Mouse (Mus musculus): ENCODE data around the gene Dab1.

Gene Dab1

GRCm38 (mm10) chr4:104640617-104641016 lies 1021.5 kb downstream of the Dab1 start:
- DNase-seq: no peak

DNA sequence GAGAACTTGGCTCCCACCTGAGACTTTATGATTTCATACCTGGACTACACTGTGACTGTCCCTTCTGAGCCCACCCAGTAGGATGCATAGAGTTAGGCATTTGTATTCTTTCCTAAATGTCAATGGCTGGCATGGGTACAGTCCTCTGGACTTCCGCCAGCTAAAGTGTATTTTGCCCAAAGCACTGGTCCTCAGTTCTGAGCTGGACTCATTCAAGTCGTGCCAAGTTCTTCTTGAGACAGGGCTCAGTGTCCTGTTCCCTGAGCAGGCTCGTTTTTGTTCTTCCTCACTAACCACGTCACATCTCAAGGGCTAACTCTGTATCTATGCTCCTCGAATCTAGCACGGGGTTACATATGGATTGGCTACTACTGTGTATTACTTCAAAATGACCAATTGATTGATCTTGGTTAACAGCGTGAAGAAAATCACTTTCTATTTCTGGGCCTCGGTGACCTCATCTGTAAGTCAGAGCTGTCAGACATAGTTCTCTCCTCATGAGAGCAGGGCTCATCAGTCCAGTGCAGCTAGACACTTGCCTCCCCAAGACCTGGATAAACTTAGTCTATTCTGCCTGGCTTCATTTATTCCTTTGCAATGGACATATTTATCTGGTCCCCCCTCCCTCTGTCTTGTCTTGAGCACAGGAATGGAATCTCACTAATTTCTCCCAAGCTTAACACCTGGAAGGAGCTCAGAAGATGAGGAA lies 1023.8 kb downstream of the Dab1 start:
- DNase-seq: peak; percentile 70

DNA sequence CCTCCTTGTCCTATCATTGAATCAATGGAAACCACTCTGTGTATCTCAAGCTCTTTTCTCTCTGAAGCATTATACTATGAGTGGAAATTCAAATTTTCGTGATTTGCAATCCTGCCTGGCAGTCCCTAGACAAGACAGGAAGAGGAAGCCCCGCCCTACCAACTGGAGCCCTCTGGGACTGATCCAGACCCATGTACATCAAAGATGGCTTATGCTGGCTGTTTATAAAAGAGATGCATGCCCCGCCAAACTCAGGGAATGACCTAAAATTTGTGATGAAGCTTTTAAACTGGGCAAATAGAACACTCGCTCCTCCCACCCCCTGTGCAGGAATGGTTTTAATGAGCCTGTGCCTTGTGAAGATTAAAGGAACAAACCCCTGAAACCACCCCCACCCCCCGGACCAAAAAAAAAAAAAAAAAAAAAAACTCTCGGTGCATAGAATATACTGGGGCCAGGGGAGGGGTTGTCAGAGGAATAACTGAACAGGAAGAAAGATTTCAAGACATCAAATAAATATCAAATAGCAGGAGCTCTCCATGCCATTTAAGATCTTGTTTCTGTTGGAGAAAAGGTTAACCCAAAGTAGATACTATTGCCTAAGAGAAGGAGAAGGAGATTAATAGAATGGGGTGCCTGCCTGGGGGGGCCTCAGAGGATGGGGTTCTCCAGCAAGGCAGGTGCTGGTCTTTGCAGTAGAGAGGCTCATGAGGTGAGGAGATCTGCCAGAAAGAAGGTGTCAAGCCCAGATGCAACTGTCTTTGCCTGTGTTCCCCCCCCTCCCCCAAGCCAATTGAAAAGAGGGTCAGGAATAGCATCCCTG lies 1024.6 kb downstream of the Dab1 start:
- peak; percentile 91 for DNase-seq

GRCm38 (mm10) chr4:104644357-104644630 lies 1025.1 kb downstream of the Dab1 start:
- no peak for DNase-seq

GRCm38 (mm10) chr4:104644862-104645261 lies 1025.7 kb downstream of the Dab1 start:
- no peak for DNase-seq

GRCm38 (mm10) chr4:104651761-104652160 lies 1032.6 kb downstream of the Dab1 start:
- DNase-seq: no peak

DNA sequence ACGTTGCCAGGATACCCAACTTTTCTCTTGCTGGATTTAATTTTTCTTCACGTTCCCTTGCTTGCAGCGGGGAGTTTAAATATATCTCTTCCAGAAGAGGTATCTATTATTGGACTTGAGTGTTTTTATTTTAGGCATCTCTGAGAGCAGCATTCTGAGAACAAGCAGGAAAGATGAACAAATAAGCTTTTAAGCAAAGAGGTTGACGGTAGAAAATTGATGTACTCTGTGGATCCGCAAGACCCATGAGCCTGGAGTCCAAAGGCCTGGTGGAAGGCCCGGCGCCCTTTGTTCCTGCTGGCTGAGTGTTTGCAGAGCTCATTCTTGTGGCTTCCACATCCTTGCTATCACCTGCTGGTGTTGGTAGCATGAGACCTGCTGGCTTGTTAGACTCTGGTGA lies 1037.6 kb downstream of the Dab1 start:
- no peak for DNase-seq

DNA sequence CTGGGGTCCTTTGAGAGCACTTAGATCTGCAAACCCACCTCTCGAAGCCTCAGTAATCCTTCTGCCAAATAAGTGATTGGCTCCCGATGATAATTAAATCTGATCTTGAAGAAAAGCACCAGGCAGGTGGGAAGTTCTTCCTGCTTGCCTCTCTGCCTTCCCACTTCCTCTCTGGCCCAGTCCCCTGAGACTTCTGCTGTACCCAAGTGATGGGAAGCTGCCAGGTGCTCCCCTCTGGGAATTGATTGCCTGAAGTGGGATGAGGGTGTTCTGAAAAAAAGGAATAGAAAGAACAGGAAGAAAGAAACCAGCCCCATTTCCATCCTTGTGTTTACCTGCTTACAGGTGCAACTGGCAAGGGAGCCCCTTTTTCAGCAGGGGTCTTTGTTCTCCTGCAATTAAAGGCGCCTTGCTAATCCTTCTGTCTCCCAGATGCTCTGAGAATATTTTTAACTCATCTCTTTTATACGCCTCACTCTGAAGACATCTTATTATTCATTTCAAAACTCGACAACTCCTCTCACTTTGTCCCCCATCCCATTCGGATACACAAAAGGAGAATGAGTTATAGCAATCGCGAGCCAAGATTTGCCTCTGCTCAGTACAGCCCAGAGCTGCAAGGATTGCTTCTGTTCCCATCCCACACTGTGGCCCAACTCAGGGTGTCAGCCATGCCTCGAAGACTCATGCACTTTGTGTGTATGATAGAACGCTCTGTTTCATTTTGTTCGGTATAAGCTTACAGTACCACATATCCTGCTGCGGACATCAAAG lies 1043.9 kb downstream of the Dab1 start:
- no peak for DNase-seq

- no peak for DNase-seq
Measured at GRCm38 (mm10) chr4:104665553-104665952, 1046.4 kb downstream of the Dab1 start.

DNA sequence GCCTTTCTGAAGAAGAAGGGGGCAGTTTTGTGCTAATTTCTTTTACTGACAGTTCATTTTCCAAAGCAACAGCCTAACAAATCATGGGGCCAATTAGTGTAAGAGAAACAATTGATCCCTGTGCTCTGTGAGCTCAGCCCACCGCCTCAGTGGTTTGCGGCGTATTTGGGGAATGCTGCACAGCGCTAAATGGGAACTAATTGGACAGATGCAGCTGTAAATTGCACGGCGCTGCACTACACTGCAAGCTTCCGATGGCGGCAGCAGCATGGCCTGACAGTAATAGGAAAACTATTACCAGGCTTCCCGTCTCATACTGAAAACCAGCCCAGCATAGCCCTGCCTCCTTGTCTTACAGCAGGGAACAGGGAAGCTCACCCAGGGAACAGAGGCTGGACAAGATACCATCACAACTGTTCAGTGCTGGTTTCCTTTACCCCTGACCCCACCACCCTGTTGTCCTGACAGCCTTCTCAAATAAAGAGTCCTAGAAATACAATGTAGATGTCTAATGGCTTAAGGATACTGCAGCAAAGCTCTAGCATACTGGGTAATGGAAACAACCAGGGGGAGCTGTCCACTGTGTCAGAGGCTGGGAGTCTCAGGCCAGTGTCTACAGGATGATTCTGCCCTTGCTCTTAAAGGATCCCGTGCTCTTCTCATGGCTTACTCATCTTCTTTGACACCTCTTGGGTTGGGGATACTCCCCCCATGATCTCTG lies 1047.8 kb downstream of the Dab1 start:
- no peak for DNase-seq

DNA sequence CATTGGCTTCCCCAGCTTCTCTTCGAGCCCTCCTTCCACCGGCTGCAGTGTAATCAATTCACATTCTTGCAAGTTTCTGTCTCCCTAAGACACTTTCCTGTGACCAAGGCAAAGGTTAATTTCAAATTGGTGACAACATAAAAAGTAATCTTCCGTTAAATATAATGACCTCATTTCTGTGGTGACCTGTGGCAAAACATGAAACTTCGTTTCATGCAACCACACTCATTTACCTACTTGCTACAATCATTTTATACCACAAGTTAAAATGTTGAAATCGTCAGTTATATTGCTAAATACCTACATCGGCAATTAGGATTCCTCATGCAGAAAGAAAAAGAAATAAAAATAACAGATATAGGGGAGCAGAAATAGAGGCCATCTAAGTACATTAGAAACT lies 1048.9 kb downstream of the Dab1 start:
- no peak for DNase-seq

- no peak for DNase-seq
Measured at GRCm38 (mm10) chr4:104669406-104669805, 1050.2 kb downstream of the Dab1 start.

- no peak for DNase-seq
Measured at GRCm38 (mm10) chr4:104670741-104671140, 1051.6 kb downstream of the Dab1 start.

DNA sequence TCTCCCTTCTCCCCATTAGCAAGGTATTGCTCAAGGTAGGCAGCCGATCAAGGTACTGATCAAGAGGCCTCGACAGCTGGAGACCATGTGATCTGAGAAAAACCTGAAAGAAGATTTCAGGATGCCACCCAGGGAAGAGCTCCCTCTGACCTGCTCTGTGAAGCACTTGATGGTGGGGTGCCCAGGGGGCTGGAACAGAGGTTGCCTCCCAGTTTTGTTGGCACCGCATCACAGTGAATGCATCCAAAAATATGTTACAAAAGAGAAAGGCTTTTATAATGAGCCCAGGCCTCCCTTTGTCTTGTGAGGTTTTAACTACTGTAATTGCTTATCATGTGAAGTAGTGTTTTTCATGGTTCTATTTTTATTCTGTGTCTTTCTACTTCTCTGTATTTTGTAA lies 1054.2 kb downstream of the Dab1 start:
- no peak for DNase-seq

- DNase-seq: no peak
Measured at GRCm38 (mm10) chr4:104674706-104675105, 1055.5 kb downstream of the Dab1 start.

DNA sequence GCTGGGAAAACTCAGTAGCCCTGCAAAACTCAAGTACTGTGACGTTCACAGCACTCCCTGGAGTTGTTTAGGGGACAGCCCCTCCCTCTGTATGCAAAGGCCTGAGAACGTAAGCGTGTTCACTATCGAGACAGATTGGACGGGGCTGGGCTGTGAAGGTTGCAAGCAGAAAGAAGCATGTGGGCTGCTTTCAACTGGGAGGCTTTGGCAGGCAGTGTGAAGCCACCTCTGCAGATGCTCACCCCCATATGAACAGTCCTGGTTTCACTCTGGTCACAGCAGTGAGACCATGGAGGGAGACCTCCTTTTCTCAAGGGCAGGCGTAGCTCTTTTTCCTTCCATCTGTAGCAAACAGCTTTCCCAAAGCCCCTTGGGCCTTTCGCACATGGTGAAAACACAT lies 1059.1 kb downstream of the Dab1 start:
- DNase-seq: no peak

DNA sequence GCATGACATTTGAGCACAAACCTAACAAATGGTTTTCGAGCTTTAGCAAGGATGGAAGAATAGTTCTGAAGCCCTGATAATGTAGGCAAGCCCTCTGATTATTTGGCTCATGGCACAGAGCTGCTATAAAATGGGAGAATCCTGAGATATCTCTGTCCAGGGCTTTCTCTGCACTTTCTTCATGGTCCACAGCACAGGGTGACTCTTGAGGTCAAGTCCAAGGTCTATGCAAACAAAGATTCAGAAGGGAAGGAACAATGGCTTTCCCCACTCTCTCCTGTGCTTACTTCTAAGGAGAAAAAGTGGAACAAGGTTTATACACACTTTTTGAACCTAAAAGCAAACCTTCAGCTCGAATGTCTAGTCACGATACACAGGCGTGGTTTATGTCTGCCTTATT lies 1061.3 kb downstream of the Dab1 start:
- DNase-seq: no peak

- no peak for DNase-seq
Measured at GRCm38 (mm10) chr4:104686137-104686809, 1067.1 kb downstream of the Dab1 start.

GRCm38 (mm10) chr4:104689047-104689446 lies 1069.9 kb downstream of the Dab1 start:
- no peak for DNase-seq

DNA sequence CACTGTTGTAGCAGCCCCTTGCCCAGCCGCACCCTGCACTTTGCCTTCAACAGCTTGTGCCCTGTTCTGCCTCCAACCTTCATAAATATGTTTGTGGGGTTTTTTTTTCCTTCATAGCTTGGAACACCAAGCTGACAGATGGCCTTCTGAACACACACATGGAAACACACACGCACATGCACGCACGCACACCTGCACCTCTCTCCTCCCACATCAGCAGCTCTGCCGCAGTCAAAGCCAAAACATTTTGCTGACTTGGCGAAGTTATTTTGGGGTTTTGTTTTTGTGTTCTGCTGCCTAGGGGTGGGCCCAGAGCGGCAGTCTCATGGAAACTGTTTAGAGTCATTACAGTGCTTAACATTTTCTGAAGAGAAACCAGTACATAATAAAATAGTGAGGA lies 1071.9 kb downstream of the Dab1 start:
- DNase-seq: no peak

GRCm38 (mm10) chr4:104694188-104694587 lies 1075.0 kb downstream of the Dab1 start:
- no peak for DNase-seq

DNA sequence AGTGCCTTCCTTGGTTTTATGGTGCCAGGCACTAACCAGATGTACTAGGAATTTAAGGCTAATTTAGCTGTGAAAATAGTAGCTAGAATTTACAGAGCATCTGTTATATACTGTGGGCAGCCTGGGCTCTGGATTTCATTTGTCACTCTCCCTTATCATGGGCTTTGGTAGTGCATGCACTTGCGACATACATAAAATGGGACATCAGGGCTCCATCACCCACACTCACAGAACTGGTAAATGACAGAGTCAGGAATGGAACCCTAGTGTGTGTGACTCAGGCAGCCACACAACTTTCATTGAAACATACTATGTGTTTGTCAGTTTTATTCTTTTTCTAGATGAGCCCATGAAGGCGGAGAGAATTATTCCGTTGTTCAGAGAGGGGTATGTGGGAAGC lies 1077.4 kb downstream of the Dab1 start:
- DNase-seq: no peak

DNA sequence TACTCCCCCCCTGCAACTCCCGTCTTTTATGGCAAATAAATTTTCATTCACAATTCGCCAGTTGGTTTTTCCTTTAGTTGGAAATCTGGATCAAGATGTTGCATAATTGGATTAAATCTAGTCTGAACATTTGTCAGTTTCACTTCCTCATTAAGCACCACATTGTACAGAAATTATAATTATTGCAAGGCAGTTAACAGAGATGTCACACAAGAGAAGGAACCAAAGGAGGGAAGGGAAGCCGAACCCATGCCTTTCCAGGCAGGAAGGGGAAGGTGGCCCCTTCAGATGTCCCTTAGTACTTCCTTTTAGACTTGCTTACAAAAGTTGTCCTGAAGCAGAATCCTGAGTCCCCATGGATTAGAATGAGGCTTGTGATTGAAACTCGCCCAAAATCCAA lies 1078.5 kb downstream of the Dab1 start:
- no peak for DNase-seq
